Mouse (Mus musculus) kidney, adult 2 months (tissue): ENCODE results near the gene Susd6.

Source experiments
- CTCF ChIP-seq: fragments of 200-500 bp; conservative IDR thresholded peaks from 2 replicates; pipeline ENCODE4 v1.5.1; 2011; ENCODE audit warnings: low read depth, mild to moderate bottlenecking, control low read depth, low read length, moderate library complexity, mixed read lengths; ENCODE audit not compliant: insufficient read depth, insufficient read length
- POLR2A ChIP-seq: fragments of 200-500 bp; IDR thresholded peaks from one replicate; pipeline ENCODE4 v1.6.1; 2011; ENCODE audit warnings: low read depth, low read length, control low read depth

GRCm38 (mm10) chr12:80814529-80814928, 24.2 kb downstream of the Susd6 start:
- TF ChIP-seq CTCF = no peak
- no peak for TF ChIP-seq POLR2A
